ENCODE assay signal across 30 mouse cellular contexts in genomic region chr3:149318728-149319127, GRCm38 (mm10).
"Had no signal": no experiment of that assay in that cellular context is flagged by ENCODE, and none has a peak within 500 bp of the region (broad histone marks: within the 10 kb centered on the region; RNA-seq: fewer than 3 reads in every experiment).

No protein-coding gene starts in this region.

- H3K4me2 ChIP-seq: limb, embryonic 12.5 days; limb, embryonic 13.5 days; limb, embryonic 15.5 days; liver, embryonic 11.5 days; liver, embryonic 12.5 days; liver, embryonic 13.5 days; liver, embryonic 15.5 days; midbrain, embryonic 11.5 days; midbrain, embryonic 12.5 days; midbrain, embryonic 13.5 days; midbrain, embryonic 15.5 days; neural tube, embryonic 12.5 days; neural tube, embryonic 13.5 days had no signal

- H3K27ac ChIP-seq: left cerebral cortex, adult 2 months; limb, embryonic 10.5 days; limb, embryonic 12.5 days; limb, embryonic 13.5 days; limb, embryonic 15.5 days; liver, embryonic 12.5 days; liver, embryonic 13.5 days; liver, embryonic 14.5 days; liver, embryonic 15.5 days; macrophage; midbrain, embryonic 10.5 days; midbrain, embryonic 12.5 days; midbrain, embryonic 13.5 days; midbrain, embryonic 15.5 days; neural tube, embryonic 12.5 days; neural tube, embryonic 13.5 days had no signal

- H3K36me3 ChIP-seq: limb, embryonic 10.5 days; limb, embryonic 12.5 days; limb, embryonic 15.5 days; liver, embryonic 12.5 days; liver, embryonic 13.5 days; liver, embryonic 15.5 days; midbrain, embryonic 10.5 days; midbrain, embryonic 12.5 days; midbrain, embryonic 13.5 days; midbrain, embryonic 15.5 days; neural tube, embryonic 12.5 days; neural tube, embryonic 13.5 days had no signal

- H3K9ac ChIP-seq: limb, embryonic 12.5 days; limb, embryonic 13.5 days; limb, embryonic 15.5 days; liver, embryonic 12.5 days; liver, embryonic 13.5 days; liver, embryonic 14.5 days; liver, embryonic 15.5 days; liver, postnatal 0 days; midbrain, embryonic 12.5 days; midbrain, embryonic 13.5 days; midbrain, embryonic 15.5 days; neural tube, embryonic 12.5 days; neural tube, embryonic 13.5 days had no signal

- DNase-seq: left cerebral cortex, postnatal 4 days; liver; liver, embryonic 13.5 days; liver, postnatal 0 days; lung, adult 18-20 months; lung, adult 2 months; lung, postnatal 10 days; lung, postnatal 14 days; midbrain, embryonic 14.5 days had no signal

- H3K4me1 ChIP-seq: limb, embryonic 10.5 days; limb, embryonic 12.5 days; limb, embryonic 13.5 days; limb, embryonic 15.5 days; liver, embryonic 12.5 days; liver, embryonic 13.5 days; liver, embryonic 15.5 days; megakaryocyte, embryonic 14.5 days; midbrain, embryonic 13.5 days; midbrain, embryonic 15.5 days; neural tube, embryonic 12.5 days; neural tube, embryonic 13.5 days had no signal

- H3K4me3 ChIP-seq: left cerebral cortex, adult 2 months; limb, embryonic 10.5 days; limb, embryonic 12.5 days; limb, embryonic 13.5 days; limb, embryonic 15.5 days; liver, embryonic 12.5 days; liver, embryonic 13.5 days; liver, embryonic 15.5 days; megakaryocyte, embryonic 14.5 days; midbrain, embryonic 10.5 days; midbrain, embryonic 12.5 days; midbrain, embryonic 13.5 days; midbrain, embryonic 15.5 days; myocyte; neural tube, embryonic 12.5 days; neural tube, embryonic 13.5 days had no signal

- ATAC-seq: liver, embryonic 12.5 days; liver, postnatal 0 days; lung, postnatal 0 days; midbrain, embryonic 13.5 days; midbrain, embryonic 15.5 days; midbrain, embryonic 16.5 days had no signal

- H3K9me3 ChIP-seq: limb, embryonic 10.5 days; limb, embryonic 12.5 days; limb, embryonic 13.5 days; limb, embryonic 15.5 days; liver, embryonic 12.5 days; liver, embryonic 13.5 days; liver, embryonic 15.5 days; midbrain, embryonic 10.5 days; midbrain, embryonic 12.5 days; midbrain, embryonic 13.5 days; midbrain, embryonic 15.5 days; neural tube, embryonic 12.5 days; neural tube, embryonic 13.5 days had no signal

- H3K27me3 ChIP-seq: limb, embryonic 13.5 days; limb, embryonic 15.5 days; liver, embryonic 12.5 days; liver, embryonic 13.5 days; liver, embryonic 15.5 days; megakaryocyte, embryonic 14.5 days; midbrain, embryonic 12.5 days; midbrain, embryonic 13.5 days; midbrain, embryonic 15.5 days; neural tube, embryonic 12.5 days; neural tube, embryonic 13.5 days had no signal
